Mouse (Mus musculus): ENCODE results near the gene Ammecr1.

The Ammecr1 gene

GRCm38 (mm10) chrX:142914208-142914607, 52.3 kb downstream of the Ammecr1 start:
- DNase-seq (ENCODE audit: low spot score in 2 of 2), result no peak

DNA sequence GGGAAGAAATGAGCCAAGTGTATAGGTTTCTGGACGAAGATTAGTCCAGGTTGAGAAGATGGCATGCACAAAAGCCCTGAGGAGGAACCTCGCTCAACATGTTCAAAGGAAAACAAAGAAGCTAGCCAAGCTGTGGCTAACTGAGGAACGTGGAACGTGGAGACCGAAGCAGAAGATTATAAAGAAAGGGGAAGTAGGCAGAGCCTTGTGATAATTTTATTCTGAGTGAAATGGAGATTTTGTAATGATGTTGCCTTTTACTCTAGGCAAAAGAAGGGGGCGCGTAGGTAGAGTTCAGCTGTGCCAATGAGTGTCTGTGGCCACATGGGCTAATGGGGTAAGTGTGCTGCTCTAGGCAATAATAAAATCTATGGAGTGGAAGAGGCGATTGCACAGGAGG, 62.7 kb downstream of the Ammecr1 start:
- no peak for DNase-seq (ENCODE audit: low spot score in 2 of 2)

GRCm38 (mm10) chrX:142902599-142902998, 63.9 kb downstream of the Ammecr1 start:
- peak in 1 of 2 experiments; percentile 1 for DNase-seq (ENCODE audit: low spot score in 2 of 2)

DNA sequence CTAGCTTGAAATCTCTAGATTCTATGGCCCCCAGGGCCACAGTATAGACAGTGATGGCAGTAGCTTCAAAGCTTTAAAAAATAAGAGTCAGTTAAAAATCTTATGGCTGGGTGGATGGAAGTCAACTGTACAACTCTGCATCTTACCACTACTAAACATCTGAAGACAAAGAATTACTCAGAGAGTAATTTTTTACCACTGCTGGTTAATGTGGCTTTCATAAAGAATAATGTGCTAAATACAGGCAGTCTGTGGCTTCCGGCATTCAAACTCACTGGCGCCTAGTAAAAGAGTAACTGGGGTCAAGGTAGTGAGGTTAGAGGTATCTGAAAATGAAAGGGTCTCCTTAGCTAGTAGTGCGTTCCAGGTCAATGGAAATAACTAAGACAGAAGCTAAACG, 64.6 kb downstream of the Ammecr1 start:
- DNase-seq (ENCODE audit: low spot score in 2 of 2), result no peak

DNA sequence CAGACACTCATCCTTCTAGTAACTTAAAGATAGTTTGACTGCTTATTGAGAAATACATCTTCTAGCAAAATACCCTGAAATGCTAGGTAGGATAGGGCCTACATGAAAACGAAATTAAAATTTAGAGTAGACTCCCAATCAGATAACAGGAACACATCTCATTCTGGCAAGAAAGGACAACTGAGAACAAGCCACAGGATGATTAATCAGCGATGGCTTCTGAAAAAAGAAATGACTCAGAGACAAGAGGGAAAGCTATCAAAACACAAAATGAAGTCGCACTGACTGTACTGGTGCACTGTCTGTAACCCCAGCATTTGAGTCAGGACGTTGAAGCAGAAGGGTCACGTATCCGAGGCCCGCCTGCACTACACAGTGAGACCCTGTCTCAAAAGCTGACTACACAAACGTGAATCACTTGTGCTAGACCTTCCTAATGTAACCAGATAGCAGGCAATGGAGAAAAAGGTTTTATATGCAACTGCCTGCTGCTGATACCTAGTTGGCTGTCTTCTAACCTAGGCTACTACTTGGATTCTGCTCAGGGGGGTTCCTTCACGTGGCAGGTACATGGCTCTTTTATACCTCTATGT, 68.1 kb downstream of the Ammecr1 start:
- DNase-seq (ENCODE audit: low spot score in 2 of 2), result peak in 1 of 2 experiments; percentile 0

- no peak for DNase-seq (ENCODE audit: low spot score in 2 of 2)
Observed at GRCm38 (mm10) chrX:142897477-142898000, 69.0 kb downstream of the Ammecr1 start.

- DNase-seq (ENCODE audit: low spot score in 2 of 2), result no peak
Observed at GRCm38 (mm10) chrX:142895316-142895715, 71.2 kb downstream of the Ammecr1 start.

GRCm38 (mm10) chrX:142885962-142886361, 80.6 kb downstream of the Ammecr1 start:
- no peak for DNase-seq (ENCODE audit: low spot score in 2 of 2)

- DNase-seq (ENCODE audit: low spot score in 2 of 2), result no peak
Observed at GRCm38 (mm10) chrX:142883593-142883992, 82.9 kb downstream of the Ammecr1 start.

GRCm38 (mm10) chrX:142882255-142882654, 84.3 kb downstream of the Ammecr1 start:
- no peak for DNase-seq (ENCODE audit: low spot score in 2 of 2)

- DNase-seq (ENCODE audit: low spot score in 2 of 2), result no peak
Observed at GRCm38 (mm10) chrX:142869844-142870243, 96.7 kb downstream of the Ammecr1 start.

- no peak for DNase-seq (ENCODE audit: low spot score in 2 of 2)
Observed at GRCm38 (mm10) chrX:142848032-142848431, 118.5 kb downstream of the Ammecr1 start.

GRCm38 (mm10) chrX:142846266-142846665, 120.3 kb downstream of the Ammecr1 start:
- no peak for DNase-seq (ENCODE audit: low spot score in 2 of 2)

DNA sequence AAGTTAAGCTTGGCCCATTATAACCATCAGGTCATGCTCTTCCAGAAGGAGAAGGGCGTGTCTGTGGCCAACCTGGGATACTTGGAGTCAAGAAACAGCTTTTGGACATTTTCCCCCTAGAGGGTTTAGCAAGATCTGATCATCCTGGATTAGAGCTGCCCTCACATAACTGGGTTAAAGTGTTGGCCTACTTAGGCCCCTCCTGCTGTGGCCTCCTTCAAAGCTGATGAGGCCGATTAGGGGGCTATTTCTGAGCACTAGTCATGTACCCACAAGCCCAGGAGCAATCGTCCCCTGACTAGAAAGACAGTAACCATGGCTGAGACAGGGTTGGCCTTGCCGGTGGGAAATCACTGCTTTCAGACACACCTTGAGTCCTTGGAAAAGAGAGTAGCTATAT, 124.6 kb downstream of the Ammecr1 start:
- DNase-seq (ENCODE audit: low spot score in 2 of 2), result no peak

GRCm38 (mm10) chrX:142839411-142839810, 127.1 kb downstream of the Ammecr1 start:
- no peak for DNase-seq (ENCODE audit: low spot score in 2 of 2)

GRCm38 (mm10) chrX:142838841-142839240, 127.7 kb downstream of the Ammecr1 start:
- DNase-seq (ENCODE audit: low spot score in 2 of 2), result no peak

GRCm38 (mm10) chrX:142837316-142837715, 129.2 kb downstream of the Ammecr1 start:
- no peak for DNase-seq (ENCODE audit: low spot score in 2 of 2)

- no peak for DNase-seq (ENCODE audit: low spot score in 2 of 2)
Observed at GRCm38 (mm10) chrX:142836399-142836798, 130.1 kb downstream of the Ammecr1 start.

GRCm38 (mm10) chrX:142834807-142835206, 131.7 kb downstream of the Ammecr1 start:
- no peak for DNase-seq (ENCODE audit: low spot score in 2 of 2)

- no peak for DNase-seq (ENCODE audit: low spot score in 2 of 2)
Observed at GRCm38 (mm10) chrX:142833164-142833796, 133.2 kb downstream of the Ammecr1 start.

GRCm38 (mm10) chrX:142832221-142832620, 134.3 kb downstream of the Ammecr1 start:
- no peak for DNase-seq (ENCODE audit: low spot score in 2 of 2)

DNA sequence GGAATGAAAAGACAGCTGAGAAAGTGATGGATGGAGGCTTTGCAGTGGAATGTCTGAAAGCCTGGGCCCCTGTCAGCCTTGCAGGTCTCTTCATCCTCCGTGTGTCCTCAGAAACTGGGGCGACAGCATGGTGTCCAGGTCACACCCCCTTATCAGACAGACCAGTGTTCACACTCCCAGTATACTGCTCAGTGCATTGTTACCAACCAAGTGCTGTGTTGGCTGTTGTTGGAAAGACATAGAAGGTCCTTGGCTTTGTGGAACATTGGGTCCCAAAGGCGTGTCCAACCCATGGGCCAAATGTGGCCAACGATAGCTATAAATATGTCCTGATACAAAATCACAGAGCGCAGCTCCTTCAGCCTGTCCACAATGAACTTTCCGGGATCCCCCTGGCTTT, 136.0 kb downstream of the Ammecr1 start:
- DNase-seq (ENCODE audit: low spot score in 2 of 2), result no peak

DNA sequence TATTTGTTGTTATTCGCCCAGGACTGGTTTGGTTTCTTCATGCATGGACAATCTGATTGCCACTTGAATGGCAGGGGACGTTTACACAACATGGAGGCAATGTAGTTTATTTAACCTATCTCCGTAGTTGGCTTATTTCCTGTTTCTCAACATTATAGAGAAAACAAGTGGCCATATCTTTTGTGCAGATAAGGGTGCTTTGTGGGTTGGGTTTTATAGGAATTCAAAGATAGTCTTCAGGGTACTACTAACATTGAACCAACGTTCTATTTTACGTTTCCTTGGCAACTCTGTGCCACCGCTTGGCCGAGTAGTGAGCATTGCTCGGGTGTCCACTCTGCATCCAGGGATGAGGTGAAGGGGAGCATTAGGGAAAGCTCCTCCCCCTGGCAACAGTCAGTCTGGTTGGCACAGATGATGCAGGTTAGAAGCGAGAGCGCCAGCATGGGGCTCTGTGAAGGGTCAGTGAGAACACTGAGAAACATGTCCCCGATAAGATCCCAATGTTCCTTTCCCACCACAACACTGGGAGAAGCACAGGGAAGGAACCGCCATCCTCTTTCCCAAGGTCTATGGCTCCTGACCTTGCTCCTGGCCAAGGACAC, 136.6 kb downstream of the Ammecr1 start:
- no peak for DNase-seq (ENCODE audit: low spot score in 2 of 2)
